Mouse (Mus musculus) megakaryocyte, adult 5-6 weeks (primary cell): ENCODE data around the gene Il9. TPM values are rescaled to one million over a fixed set of nuclear protein-coding genes. Genes with fewer than 3 reads are reported as not detected.

Experiments
- ATAC-seq: 2 replicates; pipeline ENCODE4 v1.8.0; 2016; ENCODE audit warnings: mild to moderate bottlenecking, inconsistent platforms; ENCODE audit not compliant: poor library complexity, severe bottlenecking
- total RNA-seq, 2 experiments: library from RNA; stranded (forward) in 1 of 2; stranded (reverse) in 1 of 2; fragments of 153-499, 151-499 nt in 1 of 2; fragments of 221-1000, 200-1000 nt in 1 of 2; gene quantifications; 2 replicates each; pipeline versions ENCODE4 v1.2.3 to v1.2.4; 2015 to 2017

Il9 gene
- total RNA-seq, 2 experiments from 2014 or later = not detected

DNA sequence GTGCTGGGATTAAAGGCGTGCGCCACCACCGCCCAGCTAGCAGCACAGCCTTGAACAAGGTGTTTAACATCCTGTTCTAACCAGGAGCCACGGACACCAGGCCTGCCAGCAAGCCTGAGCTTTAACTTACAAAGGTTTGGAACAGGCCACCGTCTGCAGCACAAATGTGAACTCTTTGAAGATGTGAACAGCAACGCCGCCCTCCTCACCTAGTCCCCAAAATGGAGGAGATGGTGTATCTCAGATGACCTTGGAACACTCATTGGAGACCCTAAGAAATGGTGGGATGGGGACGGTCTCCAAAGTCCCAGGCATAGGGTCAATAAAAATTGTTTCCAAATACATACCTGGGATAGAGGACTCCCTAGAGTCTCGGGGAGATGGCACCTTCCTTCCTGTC is 9.4 kb downstream of the Il9 start:
- no peak for ATAC-seq

GRCm38 (mm10) chr13:56471951-56472350 is 10.1 kb downstream of the Il9 start:
- ATAC-seq = no peak

- no peak for ATAC-seq
These were observed 10.8 kb downstream of the Il9 start for GRCm38 (mm10) chr13:56471211-56471610.

- ATAC-seq = no peak
These were observed 13.5 kb downstream of the Il9 start for GRCm38 (mm10) chr13:56468536-56468935.

DNA sequence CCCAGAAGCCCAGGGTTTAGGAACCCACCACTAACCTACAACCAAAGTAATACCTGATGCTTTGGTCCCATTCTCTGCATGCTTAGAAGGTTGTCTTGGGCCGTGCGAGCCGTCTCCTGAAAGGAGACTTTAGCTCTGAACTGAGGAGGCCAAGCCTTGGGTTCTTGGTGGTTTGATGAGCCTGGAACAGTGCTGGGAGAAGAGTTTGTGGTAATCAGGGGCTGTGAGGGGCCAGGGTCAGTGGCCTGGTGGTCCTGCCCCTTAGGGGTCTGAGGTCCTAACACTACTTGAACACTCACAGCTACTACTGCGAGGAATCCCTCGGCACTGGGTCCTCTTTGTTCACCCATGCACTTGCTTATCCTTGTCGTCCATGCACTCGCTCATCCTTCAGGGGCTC is 14.3 kb downstream of the Il9 start:
- ATAC-seq = no peak

DNA sequence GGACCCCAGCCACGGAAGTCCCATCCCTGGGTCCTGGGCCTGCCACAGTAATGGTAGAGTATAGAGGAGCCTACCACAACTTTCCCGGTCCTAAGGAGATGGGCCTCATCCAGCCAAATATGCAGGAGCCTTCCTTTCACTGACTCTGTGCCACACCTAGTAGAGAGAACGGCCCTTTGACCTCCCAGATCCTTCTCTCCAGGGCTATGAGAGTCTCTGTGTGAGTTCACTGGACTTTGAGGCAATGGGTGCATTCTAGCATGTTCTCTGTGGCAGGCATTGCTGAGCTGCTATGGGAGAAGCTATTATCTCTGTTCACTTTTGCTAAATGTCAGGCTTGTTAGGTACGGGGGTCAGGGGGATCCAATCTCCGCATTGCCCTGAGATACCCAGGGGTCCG is 18.3 kb downstream of the Il9 start:
- ATAC-seq = no peak

GRCm38 (mm10) chr13:56463261-56463660 is 18.8 kb downstream of the Il9 start:
- ATAC-seq = no peak

DNA sequence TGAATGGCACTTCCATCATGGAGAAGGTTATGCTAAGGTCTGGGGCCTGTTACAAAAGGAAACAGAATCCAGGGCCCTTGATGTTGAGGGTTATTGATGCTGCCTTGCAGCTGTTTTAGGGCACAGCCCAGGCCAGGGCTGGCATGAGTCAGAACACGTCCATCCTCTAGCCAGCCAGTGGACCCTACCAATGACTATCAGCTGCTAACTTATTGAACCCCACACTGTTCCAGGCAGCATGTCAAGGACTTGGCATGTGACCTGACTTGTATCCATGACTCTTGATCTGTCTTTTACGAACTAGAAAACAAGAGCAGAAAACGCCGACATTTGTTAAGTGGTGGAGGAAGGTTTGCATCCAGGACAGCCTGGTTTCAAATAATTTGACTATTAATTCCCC is 19.3 kb downstream of the Il9 start:
- ATAC-seq = no peak

- ATAC-seq = no peak
These were observed 20.6 kb downstream of the Il9 start for GRCm38 (mm10) chr13:56461460-56461859.

DNA sequence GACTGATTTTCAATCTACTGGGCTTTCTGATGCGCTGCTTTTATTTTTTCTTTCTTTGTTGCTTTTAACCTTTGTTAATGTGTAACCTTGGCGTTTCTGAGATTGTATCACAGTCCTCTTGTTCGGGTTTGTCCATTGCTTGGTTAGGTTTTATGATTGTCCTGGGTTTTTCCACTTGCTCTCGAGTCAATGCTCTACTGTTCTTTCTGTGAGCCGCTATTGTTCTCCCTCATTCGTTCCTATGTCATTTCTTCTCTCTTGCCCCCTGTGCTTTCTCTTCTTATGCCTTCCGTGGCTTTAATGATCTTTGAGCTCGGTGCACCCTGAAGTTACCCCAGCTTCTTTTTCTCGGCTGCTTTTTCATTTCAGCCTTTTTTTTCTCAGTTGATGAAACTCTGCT is 24.0 kb downstream of the Il9 start:
- no peak for ATAC-seq

DNA sequence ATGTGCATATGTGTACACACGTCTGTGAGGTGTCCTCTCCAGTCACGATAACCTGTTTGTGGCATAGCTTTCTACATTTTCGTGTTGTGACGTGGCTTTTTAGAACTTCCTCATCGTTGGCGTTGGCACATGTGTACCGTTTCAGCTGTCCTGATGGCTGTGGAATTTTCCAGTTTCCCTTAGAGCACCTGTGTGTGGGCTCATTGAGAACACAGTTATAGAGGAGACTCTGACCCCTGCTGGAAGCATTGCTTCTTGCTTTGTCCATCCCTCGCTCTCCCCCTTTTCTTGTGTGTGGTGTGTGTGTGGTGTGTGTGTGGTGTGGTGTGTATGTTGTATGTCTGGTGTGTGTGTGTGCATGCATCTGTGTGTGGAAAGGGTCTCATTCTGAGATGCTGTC is 32.0 kb downstream of the Il9 start:
- ATAC-seq = no peak

DNA sequence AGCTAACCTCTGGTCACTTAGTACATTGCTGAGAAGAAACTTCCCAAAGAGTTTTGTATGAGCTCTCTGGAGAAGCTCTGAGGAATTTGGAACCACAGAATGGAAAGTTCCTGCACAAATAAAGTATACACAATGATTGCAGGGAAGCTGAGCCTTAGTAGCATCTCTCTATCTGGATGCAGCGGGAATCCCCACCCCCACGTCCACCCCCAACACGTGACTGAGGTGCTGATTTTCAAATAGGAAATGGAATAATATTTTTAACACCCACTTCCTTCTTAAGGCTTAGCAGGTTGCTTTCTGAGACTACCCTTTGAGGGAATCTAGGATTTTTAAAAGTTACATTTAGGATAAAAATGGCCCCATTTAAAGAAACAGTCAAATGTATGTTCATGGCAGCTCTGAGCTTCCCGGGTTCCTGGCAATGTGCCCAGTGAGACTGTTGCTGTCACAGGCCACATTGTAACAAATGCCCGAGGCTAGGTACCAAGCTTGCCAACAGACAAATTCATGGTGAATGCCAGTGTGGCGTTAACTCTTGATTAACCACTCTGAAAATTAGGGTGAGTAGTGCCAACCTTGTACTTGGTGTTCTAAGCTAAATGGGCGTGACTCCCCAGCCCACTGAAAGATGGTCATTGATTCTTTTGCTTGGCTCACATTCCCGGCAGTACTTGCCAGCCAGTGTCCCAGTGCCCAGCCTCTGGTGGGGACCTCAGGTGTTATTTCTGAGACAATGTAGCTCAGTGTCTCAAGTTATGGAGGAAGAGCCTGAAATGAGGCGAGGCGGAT is 32.6 kb downstream of the Il9 start:
- no peak for ATAC-seq

- no peak for ATAC-seq
These were observed 37.0 kb downstream of the Il9 start for GRCm38 (mm10) chr13:56444996-56445395.

DNA sequence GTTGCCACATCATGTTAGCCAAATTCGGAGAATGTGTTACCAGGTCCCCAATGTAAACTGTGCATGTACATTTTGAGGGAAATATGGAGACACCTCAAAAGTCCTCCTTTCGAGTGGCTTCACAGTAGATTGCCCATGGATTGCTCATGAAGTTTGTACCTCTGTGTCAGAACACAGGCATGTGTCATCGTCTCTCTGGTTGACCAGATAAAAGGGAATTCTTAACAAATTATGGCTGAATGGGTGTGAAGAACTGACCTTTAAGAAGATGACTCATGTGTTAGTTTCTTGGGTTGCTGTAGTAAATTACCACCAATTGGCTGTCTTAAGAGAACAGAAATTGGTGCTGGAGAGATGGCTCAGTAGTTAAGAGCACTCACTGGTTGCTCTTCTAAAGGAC is 37.9 kb downstream of the Il9 start:
- ATAC-seq = no peak

GRCm38 (mm10) chr13:56443411-56443810 is 38.6 kb downstream of the Il9 start:
- ATAC-seq = no peak

GRCm38 (mm10) chr13:56438211-56439075 is 43.6 kb downstream of the Il9 start, which contains the start of gene Slc25a48:
Gene Slc25a48 (plus strand): TSS chr13:56438355.
- ATAC-seq = no peak

DNA sequence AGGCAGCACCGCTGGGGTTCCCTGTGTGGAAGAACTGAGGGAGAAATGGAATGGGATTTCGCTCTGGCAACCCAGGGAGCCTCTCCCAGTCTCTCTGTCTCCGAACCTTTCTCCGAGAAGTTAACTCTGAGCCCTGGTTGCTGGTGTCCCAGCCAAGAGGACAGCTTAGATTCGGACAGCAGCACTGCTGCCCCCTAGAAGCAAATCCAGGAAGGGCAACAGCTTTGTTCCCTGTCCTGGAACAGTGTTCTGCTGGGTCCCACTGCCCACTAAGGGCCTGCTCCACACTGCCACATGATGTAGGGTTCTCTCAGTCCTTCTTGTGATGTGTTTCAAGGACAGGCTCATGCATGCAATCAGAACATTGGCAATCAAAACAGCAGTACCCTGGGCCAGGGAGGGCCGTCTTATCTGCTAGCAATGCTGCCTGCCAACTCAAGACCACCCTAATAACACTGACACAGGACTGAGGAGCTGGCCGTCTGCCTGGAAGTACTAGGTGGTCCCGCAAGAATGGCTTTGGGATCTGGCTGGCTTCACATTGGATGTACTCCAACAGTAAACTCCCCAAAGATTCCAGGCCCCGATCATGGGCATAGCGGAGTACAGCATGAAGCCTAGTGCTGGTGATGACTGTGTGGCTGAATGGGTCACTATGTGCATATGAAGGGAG is 46.3 kb downstream of the Il9 start:
- ATAC-seq = no peak

DNA sequence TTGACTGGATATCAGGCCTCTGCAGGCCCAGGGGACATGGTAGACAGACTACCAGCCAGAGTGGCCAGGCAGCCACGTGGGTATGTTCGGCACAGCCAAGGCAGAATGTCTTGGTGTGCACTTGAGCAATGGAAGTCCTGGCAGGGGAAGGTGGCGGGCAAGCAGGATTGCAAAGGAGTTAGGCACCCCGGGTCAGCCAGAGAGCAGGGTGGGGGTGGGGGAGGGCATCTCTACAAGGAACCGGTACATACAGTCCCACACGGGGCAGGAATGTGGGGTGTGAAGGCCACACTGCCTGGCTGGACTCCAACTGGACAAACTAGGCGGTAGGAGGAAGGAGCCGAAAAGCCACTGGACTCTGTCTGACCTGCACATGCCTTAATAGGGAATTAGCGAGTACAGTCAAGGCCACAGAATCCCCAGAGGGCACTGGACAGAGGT is 47.7 kb downstream of the Il9 start:
- ATAC-seq = no peak

- no peak for ATAC-seq
These were observed 48.6 kb downstream of the Il9 start for GRCm38 (mm10) chr13:56433466-56433865.

GRCm38 (mm10) chr13:56432496-56432895 is 49.5 kb downstream of the Il9 start:
- no peak for ATAC-seq
